Mouse (Mus musculus): ENCODE results near the gene Ank3. TPM values are rescaled to one million over a fixed set of nuclear protein-coding genes. Genes with fewer than 3 reads are reported as not detected.

Gene Ank3
- polyA plus RNA-seq, 1 experiment from 2014 or later: 47.6 TPM

- no peak overlapping the region for H3K4me3 ChIP-seq (ENCODE audit: low read length)
- no peaks in the 10 kb centered on the region for H3K9me3 ChIP-seq (ENCODE audit: low read length)
- peaks cover 7% of the 10 kb centered on the region; the same call in 1 of the 2 replicates for H3K4me1 ChIP-seq (ENCODE audit: insufficient read depth, low read length)
- no peak overlapping the region for H3K4me2 ChIP-seq (replicated peaks; ENCODE audit: low read depth, low read length)
- no peak for ATAC-seq (ENCODE audit: low FRiP score, low TSS enrichment)
- H3K27me3 ChIP-seq (ENCODE audit: insufficient read depth, low read length): no peaks in the 10 kb centered on the region
- no peak overlapping the region for H3K9ac ChIP-seq (replicated peaks; ENCODE audit: low read length)
- WGBS: 55% methylated on average over 4 of the region's 4 CpGs
- H3K36me3 ChIP-seq (ENCODE audit: insufficient read depth, low read length): no peaks in the 10 kb centered on the region
- H3K27ac ChIP-seq (ENCODE audit: low read length): no peak overlapping the region
Observed at GRCm38 (mm10) chr10:69528746-69529145, 130.2 kb downstream of the Ank3 start.

GRCm38 (mm10) chr10:69530326-69530725, 131.8 kb downstream of the Ank3 start:
- no peak overlapping the region for H3K4me3 ChIP-seq (ENCODE audit: low read length)
- no peak overlapping the region for H3K4me2 ChIP-seq (replicated peaks; ENCODE audit: low read depth, low read length)
- no peak overlapping the region for H3K27ac ChIP-seq (ENCODE audit: low read length)
- H3K4me1 ChIP-seq (ENCODE audit: insufficient read depth, low read length): peaks cover 9% of the 10 kb centered on the region; the same call in 1 of the 2 replicates
- no peaks in the 10 kb centered on the region for H3K9me3 ChIP-seq (ENCODE audit: low read length)
- H3K9ac ChIP-seq (replicated peaks; ENCODE audit: low read length): no peak overlapping the region
- no peak for ATAC-seq (ENCODE audit: low FRiP score, low TSS enrichment)
- no peaks in the 10 kb centered on the region for H3K36me3 ChIP-seq (ENCODE audit: insufficient read depth, low read length)
- no peaks in the 10 kb centered on the region for H3K27me3 ChIP-seq (ENCODE audit: insufficient read depth, low read length)
- WGBS: 87% methylated on average over 6 of the region's 6 CpGs

GRCm38 (mm10) chr10:69531569-69531968, 133.0 kb downstream of the Ank3 start:
- Histone ChIP-seq H3K9me3 (ENCODE audit: low read length) (no peaks in the 10 kb centered on the region), H3K27me3 (ENCODE audit: insufficient read depth, low read length) (no peaks in the 10 kb centered on the region), H3K4me3 (ENCODE audit: low read length) (no peak overlapping the region), H3K4me2 (replicated peaks; ENCODE audit: low read depth, low read length) (no peak overlapping the region), H3K27ac (ENCODE audit: low read length) (no peak overlapping the region), H3K4me1 (ENCODE audit: insufficient read depth, low read length) (peaks cover 16% of the 10 kb centered on the region), H3K9ac (replicated peaks; ENCODE audit: low read length) (no peak overlapping the region), H3K36me3 (ENCODE audit: insufficient read depth, low read length) (no peaks in the 10 kb centered on the region)
- 82% methylated on average over 5 of the region's 5 CpGs for WGBS
- no peak for ATAC-seq (ENCODE audit: low FRiP score, low TSS enrichment)

GRCm38 (mm10) chr10:69532169-69532730, 133.7 kb downstream of the Ank3 start:
- Histone ChIP-seq H3K27ac (ENCODE audit: low read length) (peak overlapping the region; percentile 41), H3K36me3 (ENCODE audit: insufficient read depth, low read length) (no peaks in the 10 kb centered on the region), H3K4me1 (ENCODE audit: insufficient read depth, low read length) (peaks cover 16% of the 10 kb centered on the region), H3K4me2 (replicated peaks; ENCODE audit: low read depth, low read length) (peak overlapping the region; percentile 22), H3K9me3 (ENCODE audit: low read length) (no peaks in the 10 kb centered on the region), H3K4me3 (ENCODE audit: low read length) (no peak overlapping the region), H3K27me3 (ENCODE audit: insufficient read depth, low read length) (no peaks in the 10 kb centered on the region), H3K9ac (replicated peaks; ENCODE audit: low read length) (no peak overlapping the region)
- 39% methylated on average over 10 of the region's 10 CpGs for WGBS
- peak; percentile 55; the same call in 1 of the 2 replicates for ATAC-seq (ENCODE audit: low FRiP score, low TSS enrichment)

GRCm38 (mm10) chr10:69533505-69534388, 135.2 kb downstream of the Ank3 start:
- Histone ChIP-seq H3K4me1 (ENCODE audit: insufficient read depth, low read length) (peaks cover 16% of the 10 kb centered on the region), H3K4me3 (ENCODE audit: low read length) (peak overlapping the region; percentile 63), H3K4me2 (replicated peaks; ENCODE audit: low read depth, low read length) (peak overlapping the region; percentile 61), H3K9me3 (ENCODE audit: low read length) (no peaks in the 10 kb centered on the region), H3K27me3 (ENCODE audit: insufficient read depth, low read length) (no peaks in the 10 kb centered on the region), H3K36me3 (ENCODE audit: insufficient read depth, low read length) (no peaks in the 10 kb centered on the region), H3K9ac (replicated peaks; ENCODE audit: low read length) (peak overlapping the region; percentile 82), H3K27ac (ENCODE audit: low read length) (peak overlapping the region; percentile 81)
- ATAC-seq (ENCODE audit: low FRiP score, low TSS enrichment): peak; percentile 80
- 3% methylated on average over 22 of the region's 22 CpGs for WGBS

GRCm38 (mm10) chr10:69534716-69535115, 136.1 kb downstream of the Ank3 start:
- Histone ChIP-seq H3K9me3 (ENCODE audit: low read length) (no peaks in the 10 kb centered on the region), H3K27me3 (ENCODE audit: insufficient read depth, low read length) (no peaks in the 10 kb centered on the region), H3K9ac (replicated peaks; ENCODE audit: low read length) (peak overlapping the region; percentile 67), H3K4me1 (ENCODE audit: insufficient read depth, low read length) (peaks cover 16% of the 10 kb centered on the region), H3K4me2 (replicated peaks; ENCODE audit: low read depth, low read length) (peak overlapping the region; percentile 61), H3K27ac (ENCODE audit: low read length) (no peak overlapping the region), H3K36me3 (ENCODE audit: insufficient read depth, low read length) (no peaks in the 10 kb centered on the region), H3K4me3 (ENCODE audit: low read length) (peak overlapping the region; percentile 63)
- ATAC-seq (ENCODE audit: low FRiP score, low TSS enrichment): no peak
- WGBS: 30% methylated on average over 9 of the region's 9 CpGs

GRCm38 (mm10) chr10:69535123-69535930, 136.8 kb downstream of the Ank3 start:
- Histone ChIP-seq H3K4me2 (replicated peaks; ENCODE audit: low read depth, low read length) (peak overlapping the region; percentile 61), H3K9ac (replicated peaks; ENCODE audit: low read length) (peak overlapping the region; percentile 67), H3K27ac (ENCODE audit: low read length) (0 out of 2 replicates have a peak overlapping the region, but pooled peaks have one; percentile 31), H3K4me3 (ENCODE audit: low read length) (peak overlapping the region; percentile 63), H3K4me1 (ENCODE audit: insufficient read depth, low read length) (peaks cover 16% of the 10 kb centered on the region), H3K36me3 (ENCODE audit: insufficient read depth, low read length) (no peaks in the 10 kb centered on the region), H3K27me3 (ENCODE audit: insufficient read depth, low read length) (no peaks in the 10 kb centered on the region), H3K9me3 (ENCODE audit: low read length) (no peaks in the 10 kb centered on the region)
- WGBS: 20% methylated on average over 15 of the region's 15 CpGs
- no peak for ATAC-seq (ENCODE audit: low FRiP score, low TSS enrichment)

GRCm38 (mm10) chr10:69535931-69536200, 137.3 kb downstream of the Ank3 start:
- H3K4me3 ChIP-seq (ENCODE audit: low read length): peak overlapping the region; percentile 63

GRCm38 (mm10) chr10:69536372-69537075, 138.0 kb downstream of the Ank3 start:
- WGBS: 55% methylated on average over 9 of the region's 9 CpGs
- no peak for ATAC-seq (ENCODE audit: low FRiP score, low TSS enrichment)
- Histone ChIP-seq H3K9me3 (ENCODE audit: low read length) (no peaks in the 10 kb centered on the region), H3K27me3 (ENCODE audit: insufficient read depth, low read length) (no peaks in the 10 kb centered on the region), H3K27ac (ENCODE audit: low read length) (no peak overlapping the region), H3K36me3 (ENCODE audit: insufficient read depth, low read length) (no peaks in the 10 kb centered on the region), H3K4me3 (ENCODE audit: low read length) (peak overlapping the region; percentile 63), H3K4me1 (ENCODE audit: insufficient read depth, low read length) (peaks cover 16% of the 10 kb centered on the region), H3K9ac (replicated peaks; ENCODE audit: low read length) (no peak overlapping the region), H3K4me2 (replicated peaks; ENCODE audit: low read depth, low read length) (peak overlapping the region; percentile 61)

More at GRCm38 (mm10) chr10:69535931-69536200, 137.3 kb downstream of the Ank3 start:
- Histone ChIP-seq H3K36me3 (ENCODE audit: insufficient read depth, low read length) (no peaks in the 10 kb centered on the region), H3K9me3 (ENCODE audit: low read length) (no peaks in the 10 kb centered on the region), H3K27me3 (ENCODE audit: insufficient read depth, low read length) (no peaks in the 10 kb centered on the region), H3K4me1 (ENCODE audit: insufficient read depth, low read length) (peaks cover 16% of the 10 kb centered on the region), H3K27ac (ENCODE audit: low read length) (no peak overlapping the region), H3K4me2 (replicated peaks; ENCODE audit: low read depth, low read length) (peak overlapping the region; percentile 61), H3K9ac (replicated peaks; ENCODE audit: low read length) (0 out of 2 replicates have a peak overlapping the region, but pooled peaks have one; percentile 67)
- 50% methylated on average over 4 of the region's 4 CpGs for WGBS
- ATAC-seq (ENCODE audit: low FRiP score, low TSS enrichment): no peak
